Mouse (Mus musculus) telencephalon, adult 2 months (tissue): ENCODE measurements around the gene Palmd.

ENCODE experiments used
- DNase-seq: peaks from one replicate; pipeline ENCODE4 v3.0.0-alpha.2; 2011; ENCODE audit warnings: low read depth, low spot score

The Palmd gene

GRCm38 (mm10) chr3:116892872-116893271 is 75.9 kb downstream of the Palmd start:
- no peak for DNase-seq

DNA sequence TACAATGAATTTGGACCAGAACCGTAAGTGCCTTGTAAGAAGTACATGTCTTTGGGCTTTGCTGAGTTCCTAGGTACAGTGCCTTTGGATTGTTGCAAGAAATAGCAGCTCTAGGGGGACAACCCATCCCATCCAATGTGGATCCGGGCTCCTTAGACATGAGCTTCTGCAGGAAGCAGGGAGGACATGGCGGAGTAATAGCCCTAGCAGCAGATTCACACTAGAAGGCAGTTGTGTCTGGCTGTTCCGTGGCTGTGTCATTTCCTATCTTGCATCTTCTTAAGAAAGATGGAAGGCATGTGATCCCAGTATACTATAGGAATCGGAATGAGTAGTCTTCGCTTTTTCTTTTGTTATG is 76.6 kb downstream of the Palmd start:
- DNase-seq = no peak

DNA sequence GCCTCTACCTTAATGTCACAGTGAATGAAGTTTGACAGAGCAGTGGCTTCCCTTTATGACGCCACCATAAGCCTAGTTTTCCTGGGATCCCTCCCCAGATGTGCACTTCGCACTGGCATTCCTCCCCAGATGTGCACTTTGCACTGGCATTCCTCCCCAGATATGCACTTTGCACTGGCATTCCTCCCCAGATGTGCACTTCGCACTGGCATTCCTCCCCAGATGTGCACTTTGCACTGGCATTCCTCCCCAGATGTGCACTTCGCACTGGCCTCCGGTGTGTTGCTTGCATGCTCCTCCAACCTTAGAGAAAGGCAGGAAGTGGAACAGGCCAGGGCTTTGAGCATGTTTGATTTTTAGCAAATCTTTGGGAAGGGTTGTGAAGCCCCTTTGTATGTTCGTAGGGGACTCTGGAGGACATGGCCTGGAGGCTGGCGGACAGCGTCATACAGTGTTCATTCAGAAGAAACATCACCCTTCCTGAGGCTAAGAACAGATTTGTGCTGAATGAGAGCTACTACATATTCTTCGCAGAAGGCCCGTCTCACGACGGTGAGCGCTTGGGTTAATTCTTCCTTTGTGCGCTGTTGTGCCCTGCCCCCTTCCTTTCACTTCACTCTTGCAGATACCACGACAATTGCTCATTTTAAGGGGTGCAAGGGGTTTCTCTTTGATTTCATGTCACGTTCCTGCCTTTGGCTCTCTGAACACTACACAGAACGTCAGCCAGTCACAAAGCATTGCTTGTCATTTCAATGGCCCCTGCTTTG is 77.2 kb downstream of the Palmd start:
- no peak for DNase-seq

GRCm38 (mm10) chr3:116890576-116890975 is 78.2 kb downstream of the Palmd start:
- DNase-seq = no peak

- no peak for DNase-seq
Observed at GRCm38 (mm10) chr3:116889358-116889757, 79.4 kb downstream of the Palmd start.

GRCm38 (mm10) chr3:116884941-116885340 is 83.8 kb downstream of the Palmd start:
- DNase-seq = no peak

- DNase-seq = no peak
Observed at GRCm38 (mm10) chr3:116882221-116882960, 86.4 kb downstream of the Palmd start.

DNA sequence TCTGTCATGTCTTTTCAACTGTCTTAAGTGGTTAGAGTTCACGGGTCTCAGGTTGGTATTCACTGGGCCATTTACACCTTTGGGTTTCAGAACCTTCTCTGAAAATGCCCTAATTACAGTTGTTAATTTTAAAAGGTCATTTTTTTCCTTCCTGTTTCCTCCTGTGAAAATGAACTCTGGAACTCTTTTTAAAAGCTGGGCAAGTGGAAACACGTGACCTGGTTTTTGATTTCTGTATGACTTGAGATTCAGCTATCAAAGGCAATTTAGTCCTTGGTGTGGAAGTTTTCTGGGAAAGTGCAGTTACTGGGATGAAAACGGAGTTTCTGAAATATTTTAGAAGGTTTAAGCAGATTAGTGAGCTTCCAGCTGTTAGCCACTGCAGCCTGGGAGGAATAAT is 98.4 kb downstream of the Palmd start:
- DNase-seq = no peak
